16 mouse cellular contexts compared by ENCODE assay signal in genomic region chr12:74410511-74410910, GRCm38 (mm10).
A peak's percentile ranks its signal among the peaks of the same experiment; 100 is the strongest.
DNase-seq lines count a peak whose midpoint lies in the region; ATAC-seq lines count a peak whose summit lies in the region.
"Had no signal": no experiment of that assay in that cellular context is flagged by ENCODE, and none has a peak within 500 bp of the region (broad histone marks: within the 10 kb centered on the region; RNA-seq: fewer than 3 reads in every experiment).

No protein-coding gene starts in this region.

- no peaks in the 10 kb centered on the region for H3K4me1 ChIP-seq in forebrain, embryonic 14.5 days (ENCODE audit: control insufficient read depth, insufficient read depth, low read length)
- H3K4me1 ChIP-seq in forebrain, embryonic 16.5 days (replicated peaks; ENCODE audit: control insufficient read depth, insufficient read depth, low read length), result no peaks in the 10 kb centered on the region; the same call in 1 of the 2 replicates
- H3K4me1 ChIP-seq: embryonic facial prominence, embryonic 15.5 days; neural tube, embryonic 12.5 days had no signal

- H3K4me3 ChIP-seq in forebrain, embryonic 14.5 days (ENCODE audit: low read depth, low read length), result no peak overlapping the region
- no peak overlapping the region for H3K4me3 ChIP-seq in forebrain, embryonic 16.5 days (replicated peaks; ENCODE audit: low read length)
- H3K4me3 ChIP-seq: embryonic facial prominence, embryonic 15.5 days; heart, embryonic 13.5 days; neural tube, embryonic 12.5 days had no signal

- ATAC-seq in forebrain, embryonic 14.5 days, result no peak
- no peak for ATAC-seq in forebrain, embryonic 16.5 days

- H3K36me3 ChIP-seq in forebrain, embryonic 14.5 days (ENCODE audit: control insufficient read depth, insufficient read depth, low read length), result no peaks in the 10 kb centered on the region
- H3K36me3 ChIP-seq in forebrain, embryonic 16.5 days (ENCODE audit: control insufficient read depth, insufficient read depth), result no peaks in the 10 kb centered on the region
- H3K36me3 ChIP-seq: embryonic facial prominence, embryonic 15.5 days; heart, embryonic 13.5 days; neural tube, embryonic 12.5 days had no signal

- H3K9me3 ChIP-seq in forebrain, embryonic 14.5 days (replicated peaks; ENCODE audit: control insufficient read depth, low read length), result no peaks in the 10 kb centered on the region
- no peaks in the 10 kb centered on the region for H3K9me3 ChIP-seq in forebrain, embryonic 16.5 days (ENCODE audit: control insufficient read depth, low read length)
- H3K9me3 ChIP-seq: embryonic facial prominence, embryonic 15.5 days; heart, embryonic 13.5 days; neural tube, embryonic 12.5 days had no signal

- WGBS in forebrain, embryonic 14.5 days, result 69% methylated on average over 2 of the region's 2 CpGs
- 64% methylated on average over 2 of the region's 2 CpGs for WGBS in forebrain, embryonic 16.5 days

- DNase-seq in forebrain, embryonic 14.5 days (ENCODE audit: low spot score), result peak; percentile 68
- peak; percentile 33 to 38 for DNase-seq in left cerebral cortex, postnatal 14 days (ENCODE audit: low spot score in 2 of 2)
- no peak for DNase-seq in left cerebral cortex, adult 11 months (ENCODE audit: low spot score)
- peak; percentile 2 for DNase-seq in ovary, postnatal 14 days (ENCODE audit: low spot score)
- no peak for DNase-seq in ovary, postnatal 10 days (ENCODE audit: low spot score)
- peak; percentile 10 for DNase-seq in brain, embryonic 18.5 days (ENCODE audit: low read depth, low spot score)
- DNase-seq in heart, adult 8-10 months (ENCODE audit: low spot score), result no peak
- DNase-seq: cerebellum, adult 9-10 months; kidney, adult 11 months had no signal

- no peak overlapping the region for H3K27ac ChIP-seq in forebrain, embryonic 14.5 days (ENCODE audit: low read depth, low read length)
- no peak overlapping the region for H3K27ac ChIP-seq in forebrain, embryonic 16.5 days (ENCODE audit: low read length)
- H3K27ac ChIP-seq: embryonic facial prominence, embryonic 15.5 days; heart, embryonic 13.5 days; neural tube, embryonic 12.5 days; stomach, postnatal 0 days had no signal

- no peak overlapping the region for H3K9ac ChIP-seq in forebrain, embryonic 14.5 days (ENCODE audit: low read length)
- no peak overlapping the region for H3K9ac ChIP-seq in forebrain, embryonic 16.5 days (replicated peaks; ENCODE audit: low read depth, low read length)
- H3K9ac ChIP-seq: embryonic facial prominence, embryonic 15.5 days; heart, embryonic 13.5 days; neural tube, embryonic 12.5 days had no signal

- H3K27me3 ChIP-seq in forebrain, embryonic 14.5 days (replicated peaks; ENCODE audit: control insufficient read depth, insufficient read depth, low read length), result no peaks in the 10 kb centered on the region
- H3K27me3 ChIP-seq in forebrain, embryonic 16.5 days (replicated peaks; ENCODE audit: control insufficient read depth, insufficient read depth, low read length), result no peaks in the 10 kb centered on the region
- H3K27me3 ChIP-seq: CH12.LX; embryonic facial prominence, embryonic 15.5 days; heart, embryonic 13.5 days; neural tube, embryonic 12.5 days had no signal

- no peak overlapping the region for H3K4me2 ChIP-seq in forebrain, embryonic 14.5 days (ENCODE audit: low read length)
- H3K4me2 ChIP-seq in forebrain, embryonic 16.5 days (ENCODE audit: low read length), result no peak overlapping the region
- H3K4me2 ChIP-seq: embryonic facial prominence, embryonic 15.5 days; heart, embryonic 13.5 days; liver, embryonic 11.5 days; neural tube, embryonic 12.5 days had no signal

- intact Hi-C loops in left cerebral cortex, postnatal 14 days (cut with DNase I), result no loop called here

Comparison
In these comparisons a context has a peak if more than half of its experiments do, and no peak if none do; other contexts are left out.
1. DNase-seq: peak in forebrain, embryonic 14.5 days (single experiment), left cerebral cortex, postnatal 14 days (2 of 2), ovary, postnatal 14 days (single experiment) and brain, embryonic 18.5 days (single experiment); none in left cerebral cortex, adult 11 months (single experiment), ovary, postnatal 10 days (single experiment) and heart, adult 8-10 months (single experiment).